Mouse (Mus musculus) lung, postnatal 0 days (tissue): ENCODE measurements around the gene Coa6. TPM values are rescaled to one million over a fixed set of nuclear protein-coding genes. Genes with fewer than 3 reads are reported as not detected.

Experiments
- ATAC-seq: fragments of 200-750 bp; cut with Nextera tagmentation; 2 replicates; pipeline ENCODE4 v1.8.0; 2017; ENCODE audit warnings: moderate library complexity
- DNase-seq: peaks from one replicate; pipeline ENCODE4 v3.0.0-alpha.2; 2016; ENCODE audit warnings: low spot score
- H3K27ac ChIP-seq: fragments of 300-500 bp; sonication (generic); 2 replicates; pipeline ENCODE4 v1.5.1; 2014; ENCODE audit warnings: antibody characterized with exemption, mild to moderate bottlenecking, low read length, mixed read lengths
- H3K27me3 ChIP-seq: fragments of 300-500 bp; sonication (generic); replicated peaks from 2 replicates; pipeline ENCODE4 v1.6.1; 2014; ENCODE audit warnings: low read length, mixed read lengths; ENCODE audit not compliant: insufficient read depth
- H3K36me3 ChIP-seq: fragments of 300-500 bp; sonication (generic); 2 replicates; pipeline ENCODE4 v1.6.1; 2014; ENCODE audit warnings: low read length, mixed read lengths; ENCODE audit not compliant: insufficient read depth
- H3K4me1 ChIP-seq: fragments of 300-500 bp; sonication (generic); 2 replicates; pipeline ENCODE4 v1.6.1; 2014; ENCODE audit warnings: antibody characterized with exemption, low read depth, low read length, mixed read lengths; ENCODE audit not compliant: insufficient read depth
- H3K4me2 ChIP-seq: fragments of 300-500 bp; sonication (generic); replicated peaks from 2 replicates; pipeline ENCODE4 v1.6.1; 2014; ENCODE audit warnings: low read depth, mild to moderate bottlenecking, low read length, moderate library complexity, mixed read lengths
- H3K4me3 ChIP-seq: fragments of 300-500 bp; sonication (generic); 2 replicates; pipeline ENCODE4 v1.5.1; 2014; ENCODE audit warnings: low read depth, low read length
- H3K9ac ChIP-seq: fragments of 300-500 bp; sonication (generic); replicated peaks from 2 replicates; pipeline ENCODE4 v1.6.1; 2014; ENCODE audit warnings: low read depth, mild to moderate bottlenecking
- H3K9me3 ChIP-seq: fragments of 300-500 bp; sonication (generic); 2 replicates; pipeline ENCODE4 v1.6.1; 2016; ENCODE audit warnings: low read length, mixed read lengths
- CTCF ChIP-seq: IDR thresholded peaks from 2 replicates; pipeline ENCODE4 v1.5.1; 2016; ENCODE audit warnings: antibody characterized with exemption, mild to moderate bottlenecking
- EP300 ChIP-seq: IDR thresholded peaks from 2 replicates; pipeline ENCODE4 v1.6.1; 2016; ENCODE audit warnings: antibody characterized with exemption, mild to moderate bottlenecking, control low read depth
- WGBS: fragments of 180-500 bp; shearing (Covaris S2); extraction: QIAGEN DNeasy Blood & Tissue Kit; methylation state at CpG from one replicate; pipeline ENCODE4 v1.1.7; 2014; 5-methylcytosine and 5-hydroxymethylcytosine counted together
- polyA plus RNA-seq: library from polyadenylated mRNA; unstranded; fragments of >200 nt; fragmentation: Nextera tagmentation; extraction: Ambion mirVana; gene quantifications from 2 replicates; pipeline ENCODE4 v1.2.1, GENCODE M21; 2015

Coa6 gene
- polyA plus RNA-seq, 1 experiment from 2014 or later = 53.4 TPM

DNA sequence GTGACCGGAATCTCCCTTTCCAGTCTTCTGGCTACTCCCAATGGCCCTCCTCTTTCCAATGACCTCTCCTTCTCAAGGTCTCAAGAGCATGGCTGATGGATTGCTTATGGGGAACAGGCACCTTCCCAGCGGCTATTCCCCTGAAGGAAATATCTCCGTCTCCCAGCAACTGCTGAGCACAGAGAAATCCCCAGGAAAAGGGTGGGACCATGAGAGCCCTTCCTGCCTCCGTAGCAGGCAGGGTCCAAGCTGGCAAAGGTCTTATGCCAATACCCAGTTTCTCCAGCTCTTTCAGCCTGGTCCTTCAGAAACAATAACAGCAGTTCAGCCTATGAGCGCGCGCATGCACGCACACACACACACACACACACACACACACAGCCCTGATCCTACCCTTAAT, 28.8 kb downstream of the Coa6 start:
- no peak overlapping the region for H3K9ac ChIP-seq
- ATAC-seq (peak; percentile 63), DNase-seq (peak; percentile 11)
- 67% methylated on average over 8 of the region's 8 CpGs for WGBS
- H3K9me3 ChIP-seq = no peaks in the 10 kb centered on the region
- no peaks in the 10 kb centered on the region for H3K4me1 ChIP-seq
- H3K4me3 ChIP-seq = no peak overlapping the region
- no peaks in the 10 kb centered on the region for H3K27me3 ChIP-seq
- no peak overlapping the region for H3K4me2 ChIP-seq
- TF ChIP-seq CTCF (no peak), EP300 (no peak)
- no peak overlapping the region for H3K27ac ChIP-seq
- H3K36me3 ChIP-seq = peaks cover 12% of the 10 kb centered on the region; the same call in 1 of the 2 replicates

DNA sequence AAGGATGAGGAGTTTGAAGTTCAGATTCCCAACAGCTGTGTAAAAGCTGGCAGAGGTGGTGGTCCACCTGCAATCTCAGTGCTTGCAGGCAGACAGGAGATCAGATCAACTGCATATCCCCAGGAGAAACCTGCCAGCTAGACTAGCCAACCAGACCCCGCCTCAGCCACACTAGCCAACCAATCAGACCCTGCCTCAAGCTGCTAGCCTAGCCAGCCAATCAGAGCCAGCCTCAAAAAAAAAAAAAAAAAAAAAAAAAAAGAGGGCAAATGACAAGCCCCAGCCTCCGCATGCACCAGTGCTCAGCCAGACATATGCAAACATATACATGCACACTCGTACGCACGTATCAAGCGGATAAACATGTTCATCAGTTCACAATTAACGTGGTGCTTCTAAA, 33.1 kb downstream of the Coa6 start:
- WGBS = 85% methylated on average over 7 of the region's 7 CpGs
- no peak for TF ChIP-seq EP300
- no peak for TF ChIP-seq CTCF
- DNase-seq (no peak), ATAC-seq (no peak)
- Histone ChIP-seq H3K36me3 (0 out of 2 replicates have a peak, but pooled peaks cover 4% of the 10 kb centered on the region), H3K4me2 (no peak overlapping the region), H3K9ac (no peak overlapping the region), H3K9me3 (no peaks in the 10 kb centered on the region), H3K27ac (no peak overlapping the region), H3K4me1 (no peaks in the 10 kb centered on the region), H3K27me3 (no peaks in the 10 kb centered on the region), H3K4me3 (no peak overlapping the region)

DNA sequence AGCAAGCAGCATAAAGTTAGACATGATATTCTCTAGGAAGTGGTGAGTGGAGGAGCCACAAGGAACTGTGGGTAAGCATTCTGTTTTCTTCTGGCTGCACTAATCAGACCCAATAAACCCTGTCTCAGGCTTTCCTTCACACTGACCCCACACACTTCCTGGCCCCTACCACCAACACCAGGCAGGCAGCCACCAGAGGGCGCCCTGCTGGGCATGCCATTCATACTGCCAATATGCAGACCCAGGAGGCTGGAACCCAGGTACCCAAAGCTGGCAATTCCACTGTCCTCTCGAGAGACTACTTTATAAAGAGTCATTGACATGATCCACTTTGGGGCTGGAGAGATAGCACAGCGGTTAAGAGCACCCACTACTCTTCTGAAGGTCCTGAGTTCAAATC, 38.0 kb downstream of the Coa6 start:
- H3K4me3 ChIP-seq = no peak overlapping the region
- ATAC-seq = no peak
- TF ChIP-seq CTCF = peak; percentile 76
- no peak for TF ChIP-seq EP300
- no peak overlapping the region for H3K9ac ChIP-seq
- H3K27me3 ChIP-seq = no peaks in the 10 kb centered on the region
- H3K4me2 ChIP-seq = no peak overlapping the region
- no peaks in the 10 kb centered on the region for H3K9me3 ChIP-seq
- WGBS = 55% methylated on average over 3 of the region's 3 CpGs
- no peak overlapping the region for H3K27ac ChIP-seq
- no peak for DNase-seq
- peaks cover 16% of the 10 kb centered on the region; the same call in 1 of the 2 replicates for H3K36me3 ChIP-seq
- no peaks in the 10 kb centered on the region for H3K4me1 ChIP-seq

DNA sequence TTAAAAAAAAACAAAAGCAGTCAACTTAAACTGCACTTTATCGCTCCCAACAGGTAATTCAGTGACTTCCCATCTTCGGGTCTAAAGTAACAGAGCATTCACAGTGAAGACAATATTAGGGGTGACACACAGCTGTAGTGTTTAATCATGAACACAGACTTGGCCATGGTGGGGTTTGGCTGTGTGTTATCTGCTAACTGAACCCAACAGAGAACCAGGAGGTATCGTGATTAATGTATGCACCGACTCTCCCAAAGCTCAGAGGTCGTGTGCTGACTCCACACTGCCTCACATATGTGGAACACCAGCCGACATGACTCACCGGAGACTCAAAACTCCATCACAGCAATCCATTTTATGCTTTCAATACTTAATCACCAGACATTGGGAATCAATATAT, 39.4 kb downstream of the Coa6 start:
- no peak for TF ChIP-seq CTCF
- no peak for TF ChIP-seq EP300
- Histone ChIP-seq H3K9ac (no peak overlapping the region), H3K4me3 (no peak overlapping the region), H3K27ac (no peak overlapping the region), H3K4me1 (no peaks in the 10 kb centered on the region), H3K9me3 (no peaks in the 10 kb centered on the region), H3K36me3 (peaks cover 16% of the 10 kb centered on the region; the same call in 1 of the 2 replicates), H3K4me2 (no peak overlapping the region), H3K27me3 (no peaks in the 10 kb centered on the region)
- WGBS = 72% methylated on average over 7 of the region's 7 CpGs
- ATAC-seq (no peak), DNase-seq (no peak)

DNA sequence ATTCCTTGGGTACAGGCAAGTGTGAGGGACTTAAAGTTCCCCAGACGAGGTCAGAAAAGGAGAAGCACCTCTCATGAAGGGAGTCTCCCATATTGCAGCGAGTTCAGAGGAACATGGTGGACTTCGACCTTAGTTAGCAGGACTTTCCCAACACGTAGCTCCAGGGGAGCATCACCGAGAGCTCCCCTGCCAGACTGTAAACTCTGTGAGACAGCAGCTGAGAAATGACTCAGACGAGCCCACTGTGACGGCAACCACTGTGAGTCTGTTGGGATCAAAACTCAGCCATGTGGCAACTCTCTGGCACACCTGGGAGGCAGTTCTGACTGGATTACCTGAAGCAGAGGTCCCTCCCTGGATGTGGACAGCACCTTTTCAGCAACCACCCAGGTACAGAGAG, 41.8 kb downstream of the Coa6 start:
- no peak overlapping the region for H3K27ac ChIP-seq
- WGBS = 83% methylated on average over 7 of the region's 7 CpGs
- no peak overlapping the region for H3K4me2 ChIP-seq
- ATAC-seq (no peak), DNase-seq (no peak)
- no peak overlapping the region for H3K9ac ChIP-seq
- no peak for TF ChIP-seq EP300
- TF ChIP-seq CTCF = no peak
- H3K9me3 ChIP-seq = no peaks in the 10 kb centered on the region
- H3K4me3 ChIP-seq = no peak overlapping the region
- no peaks in the 10 kb centered on the region for H3K4me1 ChIP-seq
- no peaks in the 10 kb centered on the region for H3K27me3 ChIP-seq
- peaks cover 16% of the 10 kb centered on the region; the same call in 1 of the 2 replicates for H3K36me3 ChIP-seq

DNA sequence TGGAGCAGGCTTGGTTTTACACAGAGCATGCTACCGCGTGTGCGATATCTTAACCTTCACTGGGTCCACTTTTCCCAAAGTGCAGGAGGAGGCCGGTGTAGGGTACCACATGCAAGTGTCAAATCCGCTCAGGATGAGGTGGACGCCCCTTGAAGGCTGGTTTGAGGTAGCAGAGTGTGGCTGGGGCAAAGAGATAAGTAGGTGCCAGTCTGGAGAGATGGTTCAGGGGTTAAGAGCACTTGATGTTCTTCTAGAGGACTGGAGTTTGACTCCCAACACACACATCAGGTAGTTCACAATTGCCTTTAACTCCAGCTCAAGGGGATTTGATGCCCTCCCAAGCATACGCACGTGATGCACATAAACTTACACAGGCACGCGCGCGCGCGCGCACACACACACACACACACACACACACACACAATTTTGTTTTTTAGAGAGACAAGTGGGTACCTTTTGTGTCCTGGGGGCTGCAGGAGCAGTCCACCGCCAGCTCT, 51.5 kb downstream of the Coa6 start:
- peak overlapping the region; percentile 93 for H3K4me2 ChIP-seq
- DNase-seq = no peak
- 0 out of 2 replicates have a peak, but pooled peaks cover 5% of the 10 kb centered on the region for H3K36me3 ChIP-seq
- no peaks in the 10 kb centered on the region for H3K27me3 ChIP-seq
- H3K4me3 ChIP-seq = peak overlapping the region; percentile 80
- no peak for ATAC-seq
- peak overlapping the region; percentile 40 for H3K9ac ChIP-seq
- WGBS = 6% methylated on average over 16 of the region's 16 CpGs
- no peaks in the 10 kb centered on the region for H3K9me3 ChIP-seq
- H3K4me1 ChIP-seq = peaks cover 8% of the 10 kb centered on the region
- no peak overlapping the region for H3K27ac ChIP-seq
- TF ChIP-seq CTCF (no peak), EP300 (no peak)
